Mouse (Mus musculus) heart, embryonic 12.5 days (tissue): Measurements from ENCODE around the gene Foxp3. TPM values are rescaled to one million over a fixed set of nuclear protein-coding genes. Genes with fewer than 3 reads are reported as not detected.

Experiments
- ATAC-seq: fragments of 200-750 bp; cut with Nextera tagmentation; 2 replicates; pipeline ENCODE4 v1.8.0; 2017; ENCODE audit warnings: moderate TSS enrichment, moderate library complexity; ENCODE audit not compliant: insufficient number of reproducible peaks, low FRiP score
- H3K27ac ChIP-seq: fragments of 300-500 bp; sonication (generic); 2 replicates; pipeline ENCODE4 v1.5.1; 2016; ENCODE audit warnings: mild to moderate bottlenecking, moderate library complexity; ENCODE audit not compliant: poor library complexity, severe bottlenecking
- H3K27me3 ChIP-seq: fragments of 300-500 bp; sonication (generic); replicated peaks from 2 replicates; pipeline ENCODE4 v1.6.1; 2016; ENCODE audit warnings: mild to moderate bottlenecking, moderate library complexity
- H3K36me3 ChIP-seq: fragments of 300-500 bp; sonication (generic); 2 replicates; pipeline ENCODE4 v1.6.1; 2016; ENCODE audit warnings: mild to moderate bottlenecking, moderate library complexity
- H3K4me1 ChIP-seq: fragments of 300-500 bp; sonication (generic); replicated peaks from 2 replicates; pipeline ENCODE4 v1.6.1; 2016; ENCODE audit warnings: mild to moderate bottlenecking
- H3K4me2 ChIP-seq: fragments of 300-500 bp; sonication (generic); 2 replicates; pipeline ENCODE4 v1.6.1; 2016; ENCODE audit warnings: mild to moderate bottlenecking, moderate library complexity
- H3K4me3 ChIP-seq: fragments of 300-500 bp; sonication (generic); 2 replicates; pipeline ENCODE4 v1.5.1; 2016; ENCODE audit warnings: mild to moderate bottlenecking
- H3K9ac ChIP-seq: fragments of 300-500 bp; sonication (generic); 2 replicates; pipeline ENCODE4 v1.6.1; 2016; ENCODE audit warnings: mild to moderate bottlenecking, moderate library complexity
- H3K9me3 ChIP-seq: fragments of 300-500 bp; sonication (generic); replicated peaks from 2 replicates; pipeline ENCODE4 v1.6.1; 2016; ENCODE audit warnings: mild to moderate bottlenecking, moderate library complexity
- WGBS: fragments of 180-500 bp; shearing (Covaris S2); methylation state at CpG from one replicate; pipeline ENCODE4 v1.1.7; 2016; 5-methylcytosine and 5-hydroxymethylcytosine counted together
- polyA plus RNA-seq: library from polyadenylated mRNA; unstranded; fragments of >200 nt; fragmentation: Nextera tagmentation; extraction: Ambion mirVana; gene quantifications from 2 replicates; pipeline ENCODE4 v1.2.1, GENCODE M21; 2016

Gene Foxp3
- polyA plus RNA-seq, 1 experiment from 2014 or later, result 0.10 TPM

DNA sequence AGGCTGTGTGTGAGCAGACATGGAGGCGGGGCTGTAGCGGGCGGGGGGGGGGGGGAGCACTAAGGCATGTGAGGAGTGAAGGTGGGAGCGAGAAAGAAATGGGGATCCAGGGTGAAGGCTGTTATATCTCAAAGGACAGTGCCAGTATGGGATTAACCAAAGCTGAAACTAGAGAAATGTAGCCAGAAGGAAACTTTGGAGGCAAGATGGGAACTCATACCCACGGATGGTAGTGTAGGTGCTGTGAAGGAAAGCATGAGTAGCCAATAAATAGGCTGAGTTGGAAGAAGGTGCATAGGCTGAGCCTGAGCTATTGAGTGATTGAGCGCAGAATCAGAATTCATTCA is 1.4 kb downstream of the Foxp3 start:
- Histone ChIP-seq H3K27ac (no peak overlapping the region), H3K36me3 (no peaks in the 10 kb centered on the region), H3K9ac (no peak overlapping the region), H3K9me3 (no peaks in the 10 kb centered on the region), H3K4me3 (peak overlapping the region; percentile 82), H3K27me3 (0 out of 2 replicates have a peak, but pooled peaks cover 3% of the 10 kb centered on the region), H3K4me1 (peaks cover 34% of the 10 kb centered on the region), H3K4me2 (peak overlapping the region; percentile 73)
- no peak for ATAC-seq
- WGBS, result 19% methylated on average over 5 of the region's 6 CpGs

DNA sequence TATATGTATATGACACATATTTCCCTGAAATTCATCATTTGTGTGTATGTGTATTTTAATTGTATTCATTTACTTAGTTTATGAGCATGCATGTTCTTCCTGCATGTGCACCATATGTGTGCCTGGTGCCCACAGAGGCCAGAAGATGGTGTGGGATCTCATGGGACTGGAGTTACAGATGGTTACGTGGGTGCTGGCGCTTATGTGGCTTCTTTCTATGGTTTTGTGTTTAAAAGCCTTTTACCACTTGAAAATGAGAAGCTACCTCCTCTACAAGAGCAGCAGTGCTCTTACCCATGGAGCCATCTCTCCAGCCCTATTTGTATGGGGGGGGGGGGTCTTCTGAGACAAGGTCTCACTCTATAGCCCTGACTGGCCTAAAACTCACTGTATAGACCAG is 7.7 kb downstream of the Foxp3 start:
- Histone ChIP-seq H3K4me2 (no peak overlapping the region), H3K9me3 (no peaks in the 10 kb centered on the region), H3K4me1 (no peaks in the 10 kb centered on the region), H3K27ac (no peak overlapping the region), H3K27me3 (0 out of 2 replicates have a peak, but pooled peaks cover 3% of the 10 kb centered on the region), H3K9ac (no peak overlapping the region), H3K4me3 (no peak overlapping the region), H3K36me3 (no peaks in the 10 kb centered on the region)
- WGBS, result 88% methylated on average over 2 of the region's 2 CpGs
- no peak for ATAC-seq

DNA sequence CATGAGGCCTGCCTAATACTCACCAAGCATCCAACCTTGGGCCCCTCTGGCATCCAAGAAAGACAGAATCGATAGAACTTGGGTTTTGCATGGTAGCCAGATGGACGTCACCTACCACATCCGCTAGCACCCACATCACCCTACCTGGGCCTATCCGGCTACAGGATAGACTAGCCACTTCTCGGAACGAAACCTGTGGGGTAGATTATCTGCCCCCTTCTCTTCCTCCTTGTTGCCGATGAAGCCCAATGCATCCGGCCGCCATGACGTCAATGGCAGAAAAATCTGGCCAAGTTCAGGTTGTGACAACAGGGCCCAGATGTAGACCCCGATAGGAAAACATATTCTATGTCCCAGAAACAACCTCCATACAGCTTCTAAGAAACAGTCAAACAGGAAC is 10.4 kb downstream of the Foxp3 start:
- 88% methylated on average over 11 of the region's 11 CpGs for WGBS

DNA sequence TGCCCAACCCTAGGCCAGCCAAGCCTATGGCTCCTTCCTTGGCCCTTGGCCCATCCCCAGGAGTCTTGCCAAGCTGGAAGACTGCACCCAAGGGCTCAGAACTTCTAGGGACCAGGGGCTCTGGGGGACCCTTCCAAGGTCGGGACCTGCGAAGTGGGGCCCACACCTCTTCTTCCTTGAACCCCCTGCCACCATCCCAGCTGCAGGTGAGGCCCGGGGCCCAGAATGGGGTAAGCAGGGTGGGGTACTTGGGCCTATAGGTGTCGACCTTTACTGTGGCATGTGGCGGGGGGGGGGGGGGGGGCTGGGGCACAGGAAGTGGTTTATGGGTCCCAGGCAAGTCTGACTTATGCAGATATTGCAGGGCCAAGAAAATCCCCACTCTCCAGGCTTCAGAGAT is 12.9 kb downstream of the Foxp3 start:
- ATAC-seq, result no peak
- Histone ChIP-seq H3K4me2 (no peak overlapping the region), H3K36me3 (peaks cover 6% of the 10 kb centered on the region; the same call in 1 of the 2 replicates), H3K27me3 (no peaks in the 10 kb centered on the region), H3K9me3 (no peaks in the 10 kb centered on the region), H3K27ac (no peak overlapping the region), H3K4me3 (no peak overlapping the region), H3K9ac (no peak overlapping the region), H3K4me1 (no peaks in the 10 kb centered on the region)
- WGBS, result 70% methylated on average over 5 of the region's 5 CpGs

More for the DNA sequence above, 10.4 kb downstream of the Foxp3 start:
- Histone ChIP-seq H3K9me3 (no peaks in the 10 kb centered on the region), H3K36me3 (peaks cover 2% of the 10 kb centered on the region; the same call in 1 of the 2 replicates), H3K4me1 (no peaks in the 10 kb centered on the region), H3K4me3 (no peak overlapping the region), H3K4me2 (no peak overlapping the region), H3K9ac (no peak overlapping the region), H3K27ac (no peak overlapping the region), H3K27me3 (0 out of 2 replicates have a peak, but pooled peaks cover under 1% of the 10 kb centered on the region)
- ATAC-seq, result no peak

DNA sequence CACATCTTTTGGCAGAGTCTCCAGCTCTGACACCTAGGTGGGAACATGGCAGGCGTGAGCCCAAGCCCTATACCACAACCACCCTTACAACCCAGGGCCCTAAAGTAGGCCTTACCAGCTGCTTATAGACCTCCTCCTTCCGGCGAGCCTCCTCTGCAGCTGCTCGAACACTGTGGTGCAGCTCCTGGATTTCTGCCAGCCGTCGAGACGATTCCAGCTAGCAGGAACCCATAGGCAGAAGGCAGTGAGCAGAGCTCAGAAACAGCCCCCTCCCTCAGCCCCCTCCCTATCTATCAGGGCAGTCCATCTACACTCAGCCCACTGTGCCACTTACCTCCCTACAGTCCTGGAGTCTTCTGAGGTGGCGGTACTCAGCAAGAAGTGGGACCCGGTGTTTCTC is 21.9 kb downstream of the Foxp3 start:
- no peaks in the 10 kb centered on the region for H3K27me3 ChIP-seq

DNA sequence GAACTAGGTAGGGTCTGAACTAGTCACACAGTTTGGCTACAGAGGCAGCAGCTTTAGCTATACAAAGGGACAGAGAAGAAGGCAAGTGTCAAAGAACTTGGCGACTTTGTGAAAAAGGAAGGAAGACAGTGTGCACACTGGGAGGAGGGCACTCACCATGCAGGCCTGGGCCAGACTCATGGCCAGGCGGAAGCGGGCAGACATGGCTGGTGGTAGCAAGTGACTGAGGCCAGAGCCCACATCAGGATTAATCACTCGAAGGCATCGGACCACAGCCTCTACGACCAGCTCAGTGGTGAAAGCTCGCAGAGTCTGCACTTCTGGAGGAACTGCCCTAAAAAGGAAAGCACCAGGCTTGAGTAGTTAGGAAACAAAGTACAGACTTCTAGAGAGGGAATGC is 30.6 kb downstream of the Foxp3 start:
- Histone ChIP-seq H3K27ac (no peak overlapping the region), H3K9me3 (no peaks in the 10 kb centered on the region), H3K9ac (no peak overlapping the region), H3K36me3 (peaks cover 4% of the 10 kb centered on the region; the same call in 1 of the 2 replicates), H3K27me3 (peaks cover 6% of the 10 kb centered on the region; the same call in 1 of the 2 replicates), H3K4me1 (0 out of 2 replicates have a peak, but pooled peaks cover 6% of the 10 kb centered on the region), H3K4me3 (no peak overlapping the region), H3K4me2 (no peak overlapping the region)
- ATAC-seq, result no peak
- 86% methylated on average over 7 of the region's 7 CpGs for WGBS

More for the DNA sequence above, 21.9 kb downstream of the Foxp3 start:
- Histone ChIP-seq H3K36me3 (peaks cover 55% of the 10 kb centered on the region), H3K9ac (no peak overlapping the region), H3K4me2 (no peak overlapping the region), H3K4me1 (no peaks in the 10 kb centered on the region), H3K9me3 (no peaks in the 10 kb centered on the region), H3K27ac (no peak overlapping the region), H3K4me3 (no peak overlapping the region)
- 82% methylated on average over 9 of the region's 9 CpGs for WGBS
- no peak for ATAC-seq

DNA sequence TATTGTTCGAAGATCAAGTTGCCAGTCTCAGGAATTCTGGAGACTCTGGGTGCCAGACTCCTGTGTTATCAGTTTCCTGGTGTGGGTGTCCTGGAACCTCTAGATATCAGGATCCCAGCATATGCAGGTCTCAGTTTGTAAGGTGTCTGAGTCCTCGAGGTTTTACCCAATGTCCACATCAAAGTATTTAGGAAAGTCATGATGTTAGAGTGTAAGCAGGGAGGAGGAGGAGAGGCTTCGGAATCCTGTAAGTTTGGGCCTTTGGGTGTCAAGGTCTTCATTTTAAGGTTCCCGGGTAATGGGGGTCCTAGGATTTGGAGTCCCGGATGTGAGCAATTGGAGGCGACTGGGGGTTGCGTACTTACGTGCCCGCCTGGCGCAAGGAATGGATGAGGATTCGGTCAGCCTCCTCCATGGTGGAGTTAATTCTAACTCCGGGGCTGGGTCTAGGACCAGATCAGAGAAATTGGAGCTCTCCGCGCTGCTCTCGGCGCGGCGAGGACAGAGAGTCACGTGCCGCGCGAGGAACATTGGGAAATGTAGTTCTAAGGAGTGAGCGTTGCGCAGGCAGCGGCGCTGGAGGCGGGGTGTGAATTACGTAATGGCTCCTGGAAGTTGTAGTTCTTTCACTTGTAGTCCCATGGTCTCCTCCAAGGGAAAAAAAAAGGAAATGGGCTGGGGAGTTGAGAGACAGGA is 31.6 kb downstream of the Foxp3 start, which contains the start of gene Ccdc22:
Gene Ccdc22, minus strand, starts transcription at position 639 of the 696 bp plus-strand sequence.
- peak; percentile 91 for ATAC-seq
- 18% methylated on average over 28 of the region's 28 CpGs for WGBS
- Histone ChIP-seq H3K4me2 (peak within 1 kb of the TSS; percentile 60), H3K4me1 (0 out of 2 replicates have a peak, but pooled peaks cover 7% of the 10 kb centered on the region), H3K9me3 (no peaks in the 10 kb centered on the region), H3K27ac (no peak within 1 kb of the TSS), H3K36me3 (no peaks in the 10 kb centered on the region), H3K4me3 (peak within 1 kb of the TSS; percentile 57), H3K27me3 (peaks cover 13% of the 10 kb centered on the region; the same call in 1 of the 2 replicates), H3K9ac (peak within 1 kb of the TSS; percentile 65)

DNA sequence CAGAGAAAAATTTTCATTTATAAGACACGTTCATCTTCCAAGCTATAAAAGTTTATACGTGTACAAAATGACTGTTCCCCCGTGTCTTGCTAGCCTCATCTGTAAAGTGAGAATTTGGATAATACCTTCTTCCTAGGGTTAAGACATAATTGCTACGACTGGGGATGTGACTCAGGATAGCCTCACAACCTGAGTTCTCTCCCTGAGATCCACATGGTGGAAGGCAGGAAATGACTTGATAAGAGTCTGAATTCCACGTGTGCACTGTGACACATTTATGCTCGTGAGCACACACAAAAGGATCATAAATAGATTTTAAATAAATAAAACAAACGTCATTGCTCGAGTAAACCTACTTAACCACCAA is 32.1 kb downstream of the Foxp3 start:
- Histone ChIP-seq H3K36me3 (no peaks in the 10 kb centered on the region), H3K4me3 (no peak overlapping the region), H3K27ac (no peak overlapping the region), H3K27me3 (peaks cover 15% of the 10 kb centered on the region; the same call in 1 of the 2 replicates), H3K4me1 (0 out of 2 replicates have a peak, but pooled peaks cover 8% of the 10 kb centered on the region), H3K9me3 (no peaks in the 10 kb centered on the region), H3K4me2 (no peak overlapping the region), H3K9ac (no peak overlapping the region)
- ATAC-seq, result no peak
- 40% methylated on average over 8 of the region's 8 CpGs for WGBS

DNA sequence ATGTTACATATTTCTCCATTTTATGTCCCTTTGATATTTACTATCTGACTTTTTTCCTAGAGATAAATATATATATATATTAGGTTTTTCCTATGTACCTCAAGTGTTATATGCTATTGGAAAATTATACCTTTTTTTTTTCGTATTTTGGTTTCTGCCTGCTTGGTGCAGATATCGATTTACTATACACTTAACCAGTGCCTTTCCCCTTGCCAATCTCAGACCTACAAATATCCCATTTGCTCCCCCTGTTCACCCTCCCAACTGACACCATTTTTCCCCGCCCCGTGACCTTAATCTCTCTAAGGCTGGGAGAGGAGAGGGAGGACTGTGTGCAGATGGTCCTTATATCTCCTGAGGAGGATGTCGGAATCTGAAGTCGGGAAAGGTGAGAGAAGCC is 33.3 kb downstream of the Foxp3 start, which contains the start of gene Cacna1f:
Gene Cacna1f, plus strand, starts transcription at position 301 of the 400 bp plus-strand sequence.
- no peak for ATAC-seq
- H3K27me3 ChIP-seq, result peaks cover 21% of the 10 kb centered on the region
- 0 out of 2 replicates have a peak, but pooled peaks cover 8% of the 10 kb centered on the region for H3K4me1 ChIP-seq
- H3K9ac ChIP-seq, result no peak within 1 kb of the TSS
- no peak within 1 kb of the TSS for H3K27ac ChIP-seq
- no peaks in the 10 kb centered on the region for H3K9me3 ChIP-seq
- no peaks in the 10 kb centered on the region for H3K36me3 ChIP-seq
- H3K4me2 ChIP-seq, result no peak within 1 kb of the TSS
- WGBS, result 60% methylated on average over 6 of the region's 6 CpGs
- H3K4me3 ChIP-seq, result no peak within 1 kb of the TSS

DNA sequence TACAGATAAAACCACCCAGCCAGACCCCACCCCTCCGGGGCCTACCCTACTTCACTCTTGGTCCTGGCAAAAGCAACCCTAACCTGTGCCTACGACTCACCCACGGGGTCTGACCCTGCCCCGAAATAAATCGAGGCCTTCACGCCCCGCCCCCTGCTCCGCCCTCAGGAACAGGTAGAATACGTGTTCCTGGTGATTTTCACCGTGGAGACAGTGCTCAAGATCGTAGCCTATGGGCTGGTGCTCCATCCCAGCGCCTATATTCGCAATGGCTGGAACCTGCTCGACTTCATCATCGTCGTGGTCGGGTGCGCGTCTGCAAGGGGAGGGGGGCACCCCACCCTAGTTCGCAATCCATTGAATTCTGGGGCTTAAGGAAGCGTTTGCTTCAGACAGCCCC is 36.6 kb downstream of the Foxp3 start:
- 0 out of 2 replicates have a peak, but pooled peaks cover 4% of the 10 kb centered on the region for H3K9me3 ChIP-seq
- H3K4me2 ChIP-seq, result peak overlapping the region; percentile 77
- H3K4me3 ChIP-seq, result peak overlapping the region; percentile 39
- H3K27ac ChIP-seq, result no peak overlapping the region
- 0 out of 2 replicates have a peak, but pooled peaks cover 2% of the 10 kb centered on the region for H3K4me1 ChIP-seq
- no peak overlapping the region for H3K9ac ChIP-seq
- ATAC-seq, result no peak
- no peaks in the 10 kb centered on the region for H3K36me3 ChIP-seq
- H3K27me3 ChIP-seq, result peaks cover 21% of the 10 kb centered on the region
- WGBS, result 19% methylated on average over 21 of the region's 21 CpGs

DNA sequence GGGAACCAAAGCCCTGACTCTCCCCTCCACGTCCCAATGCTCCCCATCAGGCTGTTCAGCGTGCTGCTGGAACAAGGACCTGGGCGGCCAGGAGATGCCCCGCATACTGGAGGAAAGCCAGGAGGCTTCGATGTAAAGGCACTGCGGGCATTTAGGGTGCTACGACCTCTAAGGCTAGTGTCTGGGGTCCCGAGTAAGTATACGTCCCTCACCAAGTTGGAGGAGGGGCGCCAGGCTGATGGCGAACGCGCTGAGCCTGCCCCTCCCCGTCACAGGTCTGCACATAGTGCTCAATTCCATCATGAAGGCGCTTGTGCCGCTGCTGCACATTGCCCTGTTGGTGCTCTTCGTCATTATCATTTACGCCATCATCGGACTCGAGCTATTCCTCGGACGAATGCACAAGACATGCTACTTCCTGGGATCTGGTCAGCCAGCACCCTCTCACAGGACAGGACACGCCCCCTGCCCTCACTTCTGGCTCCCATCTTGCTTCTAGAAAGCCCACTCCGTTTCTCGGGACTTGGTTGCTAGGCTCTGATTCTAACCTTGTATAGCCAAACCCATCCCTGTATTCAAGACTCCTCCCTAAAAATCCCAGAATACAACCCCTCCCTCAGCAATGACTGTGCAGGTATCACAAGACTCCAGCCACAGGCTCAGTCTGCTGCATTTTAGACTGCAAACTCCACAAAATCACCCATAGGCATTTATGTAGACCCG is 37.3 kb downstream of the Foxp3 start:
- Histone ChIP-seq H3K4me1 (0 out of 2 replicates have a peak, but pooled peaks cover 2% of the 10 kb centered on the region), H3K9me3 (0 out of 2 replicates have a peak, but pooled peaks cover 4% of the 10 kb centered on the region), H3K36me3 (no peaks in the 10 kb centered on the region), H3K9ac (no peak overlapping the region), H3K4me3 (peak overlapping the region; percentile 39), H3K4me2 (peak overlapping the region; percentile 77), H3K27ac (no peak overlapping the region), H3K27me3 (peaks cover 21% of the 10 kb centered on the region)
- WGBS, result 24% methylated on average over 26 of the region's 26 CpGs
- no peak for ATAC-seq
